Mouse (Mus musculus): ENCODE data around the gene March9.
"Not testable (repeated sequence)": the region's sequence is repeated elsewhere in the genome, so short reads cannot be mapped to it uniquely, and the experiment has no call there.

March9 gene

GRCm38 (mm10) chr10:127079665-127080391 lies 19.8 kb upstream of the March9 start:
- no peak for DNase-seq (ENCODE audit: low read depth, low spot score)

- DNase-seq (ENCODE audit: low read depth, low spot score): no peak
These were observed 18.9 kb upstream of the March9 start for GRCm38 (mm10) chr10:127078677-127079575.

- no peak for DNase-seq (ENCODE audit: low read depth, low spot score)
These were observed 18.2 kb upstream of the March9 start for GRCm38 (mm10) chr10:127078001-127078676.

GRCm38 (mm10) chr10:127077515-127077914 lies 17.5 kb upstream of the March9 start:
- no peak for DNase-seq (ENCODE audit: low read depth, low spot score)

- peak; percentile 39 for DNase-seq (ENCODE audit: low read depth, low spot score)
These were observed 16.1 kb upstream of the March9 start for GRCm38 (mm10) chr10:127076082-127076481.

- DNase-seq (ENCODE audit: low read depth, low spot score): peak; percentile 16
These were observed 15.7 kb upstream of the March9 start for GRCm38 (mm10) chr10:127075651-127076050.

GRCm38 (mm10) chr10:127075080-127075479 lies 15.1 kb upstream of the March9 start, which contains the start of gene Agap2:
Agap2 (plus strand) TSS chr10:127075284.
- DNase-seq (ENCODE audit: low read depth, low spot score): peak; percentile 83

- DNase-seq (ENCODE audit: low read depth, low spot score): no peak
These were observed 14.0 kb upstream of the March9 start for GRCm38 (mm10) chr10:127073981-127074380.

GRCm38 (mm10) chr10:127072969-127073368 lies 13.0 kb upstream of the March9 start:
- not testable (repeated sequence) for DNase-seq (ENCODE audit: low read depth, low spot score)

- DNase-seq (ENCODE audit: low read depth, low spot score): not testable (repeated sequence)
These were observed 12.3 kb upstream of the March9 start for GRCm38 (mm10) chr10:127072270-127072669.

- DNase-seq (ENCODE audit: low read depth, low spot score): no peak
These were observed 11.2 kb upstream of the March9 start for GRCm38 (mm10) chr10:127071203-127071602.

GRCm38 (mm10) chr10:127070190-127071121 lies 10.5 kb upstream of the March9 start, which contains the start of gene Tspan31:
Tspan31 (minus strand) TSS chr10:127070264.
- peak; percentile 91 for DNase-seq (ENCODE audit: low read depth, low spot score)

- peak; percentile 65 for DNase-seq (ENCODE audit: low read depth, low spot score)
These were observed 9.6 kb upstream of the March9 start for GRCm38 (mm10) chr10:127069281-127070189.

GRCm38 (mm10) chr10:127068360-127069038 lies 8.5 kb upstream of the March9 start:
- no peak for DNase-seq (ENCODE audit: low read depth, low spot score)

- no peak for DNase-seq (ENCODE audit: low read depth, low spot score)
These were observed 6.6 kb upstream of the March9 start for GRCm38 (mm10) chr10:127066519-127067018.

GRCm38 (mm10) chr10:127065981-127066380 lies 6.0 kb upstream of the March9 start:
- DNase-seq (ENCODE audit: low read depth, low spot score): no peak

GRCm38 (mm10) chr10:127063913-127064870 lies 4.2 kb upstream of the March9 start:
- peak; percentile 46 for DNase-seq (ENCODE audit: low read depth, low spot score)
